Mouse (Mus musculus): ENCODE measurements around the gene Tex11. TPM values are rescaled to one million over a fixed set of nuclear protein-coding genes. Genes with fewer than 3 reads are reported as not detected.

The Tex11 gene
- total and polyA plus RNA-seq, 2 experiments from 2014 or later, result 0.11 to 0.24 TPM

DNA sequence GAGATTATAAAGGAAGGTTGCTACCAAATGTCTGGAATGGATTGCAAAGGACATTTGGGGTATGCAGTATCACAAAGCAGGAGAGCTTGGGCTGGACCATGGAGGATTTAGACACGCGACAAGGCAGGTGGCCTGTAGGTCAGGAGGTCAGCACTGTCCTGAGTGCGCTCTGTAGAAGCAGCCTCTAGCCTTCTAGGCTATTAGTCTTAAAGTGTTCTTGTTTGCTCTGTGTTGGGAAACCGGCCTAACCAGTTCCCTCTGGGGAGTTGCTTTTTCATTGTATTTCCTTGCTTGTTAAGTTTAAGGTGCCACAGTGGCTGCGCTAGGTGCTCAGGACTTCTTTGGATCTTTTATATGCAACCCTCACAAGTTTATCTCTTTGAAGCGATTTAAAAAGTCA is 257.4 kb downstream of the Tex11 start:
- no peak overlapping the region for H3K4me2 ChIP-seq (ENCODE audit: low read depth)
- no peak for TF ChIP-seq CTCF (IDR thresholded peaks at IDR 0.05; ENCODE audit: low read depth)
- no peaks in the 10 kb centered on the region for H3K9me3 ChIP-seq (ENCODE audit: low read length)
- DNase-seq, result no peak
- no peaks in the 10 kb centered on the region for H3K4me1 ChIP-seq (ENCODE audit: insufficient read depth)
- no peak overlapping the region for H3K4me3 ChIP-seq (ENCODE audit: low read depth, low read length)
- ATAC-seq, result no peak
- peaks cover 6% of the 10 kb centered on the region for H3K36me3 ChIP-seq (ENCODE audit: insufficient read depth)
- no peak overlapping the region for H3K9ac ChIP-seq
- H3K27ac ChIP-seq (ENCODE audit: low read depth, low read length), result no peak overlapping the region
- no peaks in the 10 kb centered on the region for H3K27me3 ChIP-seq (ENCODE audit: insufficient read depth, low read length)
- 84% methylated on average over 6 of the region's 6 CpGs for WGBS

GRCm38 (mm10) chrX:100800643-100801042 is 258.8 kb downstream of the Tex11 start:
- no peak for TF ChIP-seq CTCF (IDR thresholded peaks at IDR 0.05; ENCODE audit: low read depth)
- no peak overlapping the region for H3K9ac ChIP-seq
- 0 out of 2 replicates have a peak, but pooled peaks cover 5% of the 10 kb centered on the region for H3K36me3 ChIP-seq (ENCODE audit: insufficient read depth)
- WGBS, result 32% methylated on average over 2 of the region's 2 CpGs
- no peak overlapping the region for H3K4me3 ChIP-seq (ENCODE audit: low read depth, low read length)
- H3K9me3 ChIP-seq (ENCODE audit: low read length), result no peaks in the 10 kb centered on the region
- DNase-seq (no peak), ATAC-seq (peak; percentile 60)
- H3K4me1 ChIP-seq (ENCODE audit: insufficient read depth), result no peaks in the 10 kb centered on the region
- H3K4me2 ChIP-seq (ENCODE audit: low read depth), result no peak overlapping the region
- H3K27me3 ChIP-seq (ENCODE audit: insufficient read depth, low read length), result no peaks in the 10 kb centered on the region
- no peak overlapping the region for H3K27ac ChIP-seq (ENCODE audit: low read depth, low read length)

GRCm38 (mm10) chrX:100797851-100798527 is 261.5 kb downstream of the Tex11 start:
- DNase-seq (no peak), ATAC-seq (no peak)
- WGBS, result 77% methylated on average over 7 of the region's 7 CpGs
- H3K27ac ChIP-seq (ENCODE audit: low read depth, low read length), result no peak overlapping the region
- H3K9ac ChIP-seq, result no peak overlapping the region
- TF ChIP-seq CTCF (IDR thresholded peaks at IDR 0.05; ENCODE audit: low read depth), result no peak
- 0 out of 2 replicates have a peak, but pooled peaks cover 5% of the 10 kb centered on the region for H3K36me3 ChIP-seq (ENCODE audit: insufficient read depth)
- no peak overlapping the region for H3K4me2 ChIP-seq (ENCODE audit: low read depth)
- no peaks in the 10 kb centered on the region for H3K4me1 ChIP-seq (ENCODE audit: insufficient read depth)
- H3K9me3 ChIP-seq (ENCODE audit: low read length), result no peaks in the 10 kb centered on the region
- H3K27me3 ChIP-seq (ENCODE audit: insufficient read depth, low read length), result no peaks in the 10 kb centered on the region
- no peak overlapping the region for H3K4me3 ChIP-seq (ENCODE audit: low read depth, low read length)

DNA sequence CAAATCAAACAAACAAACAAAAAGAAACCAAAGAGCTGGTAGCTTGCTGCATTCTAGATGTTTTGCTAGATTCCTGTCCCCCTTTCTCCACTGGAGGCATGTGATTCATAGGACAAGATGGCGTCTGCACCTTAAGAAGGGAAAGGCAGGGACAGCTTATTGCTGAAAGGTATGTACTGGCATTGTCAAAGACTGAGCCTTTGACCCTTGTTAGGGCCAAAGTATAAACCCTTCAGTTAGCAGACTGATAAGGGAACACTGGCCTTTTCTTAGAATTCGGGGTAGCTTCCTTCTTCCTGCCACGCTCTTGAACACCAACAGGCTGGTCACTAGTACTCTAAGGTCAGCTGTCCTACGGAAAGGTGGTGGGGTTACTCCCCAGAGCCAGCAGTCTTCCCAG is 262.1 kb downstream of the Tex11 start:
- H3K4me3 ChIP-seq (ENCODE audit: low read depth, low read length), result no peak overlapping the region
- H3K4me2 ChIP-seq (ENCODE audit: low read depth), result no peak overlapping the region
- DNase-seq, result no peak
- H3K27ac ChIP-seq (ENCODE audit: low read depth, low read length), result no peak overlapping the region
- 0 out of 2 replicates have a peak, but pooled peaks cover 5% of the 10 kb centered on the region for H3K36me3 ChIP-seq (ENCODE audit: insufficient read depth)
- H3K9ac ChIP-seq, result no peak overlapping the region
- no peaks in the 10 kb centered on the region for H3K4me1 ChIP-seq (ENCODE audit: insufficient read depth)
- H3K9me3 ChIP-seq (ENCODE audit: low read length), result no peaks in the 10 kb centered on the region
- no peak for TF ChIP-seq CTCF (IDR thresholded peaks at IDR 0.05; ENCODE audit: low read depth)
- H3K27me3 ChIP-seq (ENCODE audit: insufficient read depth, low read length), result no peaks in the 10 kb centered on the region
- ATAC-seq, result no peak
- 88% methylated on average over 4 of the region's 4 CpGs for WGBS

DNA sequence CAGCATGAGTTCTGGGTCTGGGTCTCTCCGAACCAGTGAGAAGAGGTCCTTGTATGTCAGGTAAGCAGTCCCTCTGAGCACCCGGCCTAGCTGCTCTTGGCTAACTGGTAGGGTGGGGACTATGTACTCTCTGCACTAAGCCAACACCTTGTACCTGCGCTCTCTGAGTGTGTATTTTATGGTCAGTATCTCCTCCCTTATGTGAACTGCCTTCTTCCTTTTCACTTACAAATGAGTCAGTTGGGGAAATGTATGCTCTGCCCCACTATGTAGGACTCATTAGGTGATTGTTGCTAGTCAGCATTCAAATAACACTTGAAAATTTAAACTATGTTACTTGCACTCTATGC is 262.8 kb downstream of the Tex11 start:
- ATAC-seq, result no peak
- 0 out of 2 replicates have a peak, but pooled peaks cover 5% of the 10 kb centered on the region for H3K36me3 ChIP-seq (ENCODE audit: insufficient read depth)
- no peak for TF ChIP-seq CTCF (IDR thresholded peaks at IDR 0.05; ENCODE audit: low read depth)
- no peaks in the 10 kb centered on the region for H3K27me3 ChIP-seq (ENCODE audit: insufficient read depth, low read length)
- no peak overlapping the region for H3K27ac ChIP-seq (ENCODE audit: low read depth, low read length)
- H3K4me2 ChIP-seq (ENCODE audit: low read depth), result no peak overlapping the region
- no peaks in the 10 kb centered on the region for H3K4me1 ChIP-seq (ENCODE audit: insufficient read depth)
- no peak for DNase-seq
- H3K9ac ChIP-seq, result no peak overlapping the region
- H3K9me3 ChIP-seq (ENCODE audit: low read length), result no peaks in the 10 kb centered on the region
- no peak overlapping the region for H3K4me3 ChIP-seq (ENCODE audit: low read depth, low read length)
- 86% methylated on average over 3 of the region's 3 CpGs for WGBS

DNA sequence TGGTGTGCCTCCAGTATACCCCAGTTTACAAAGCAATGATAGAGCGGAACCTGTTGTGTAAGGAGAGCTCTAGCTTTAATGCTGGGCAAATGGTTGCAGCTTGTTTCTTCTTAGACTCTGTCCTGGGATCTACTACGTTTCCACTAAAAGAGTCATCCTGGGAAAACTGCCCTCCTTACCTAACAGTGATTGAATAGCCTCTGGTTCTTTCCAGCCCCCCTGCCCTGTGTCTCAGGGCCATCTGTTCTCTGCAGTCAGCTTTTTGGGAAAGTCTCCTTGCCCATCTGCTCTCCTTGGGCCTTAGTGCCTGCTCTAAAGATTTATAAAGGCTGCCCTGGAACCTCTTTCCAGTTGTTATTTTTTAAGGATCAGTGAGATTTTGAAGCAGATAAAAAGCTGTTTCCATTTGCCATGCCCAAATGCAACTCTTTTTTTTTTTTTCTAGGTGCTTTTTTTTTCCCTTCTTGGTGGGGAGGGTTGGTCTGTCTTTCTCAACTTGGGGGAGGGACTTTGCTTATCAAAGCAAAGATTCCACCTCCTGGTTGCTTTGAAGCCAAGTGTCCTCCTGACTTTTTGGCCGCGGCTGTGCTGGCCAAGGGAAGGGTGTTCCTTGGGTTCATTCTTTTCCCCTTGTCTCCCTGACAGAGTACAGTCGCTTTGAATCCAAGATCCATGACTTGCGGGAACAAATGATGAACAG is 263.3 kb downstream of the Tex11 start:
- no peak for TF ChIP-seq CTCF (IDR thresholded peaks at IDR 0.05; ENCODE audit: low read depth)
- Histone ChIP-seq H3K4me3 (ENCODE audit: low read depth, low read length) (no peak overlapping the region), H3K27me3 (ENCODE audit: insufficient read depth, low read length) (no peaks in the 10 kb centered on the region), H3K36me3 (ENCODE audit: insufficient read depth) (0 out of 2 replicates have a peak, but pooled peaks cover 5% of the 10 kb centered on the region), H3K27ac (ENCODE audit: low read depth, low read length) (no peak overlapping the region), H3K4me1 (ENCODE audit: insufficient read depth) (no peaks in the 10 kb centered on the region), H3K9me3 (ENCODE audit: low read length) (no peaks in the 10 kb centered on the region), H3K4me2 (ENCODE audit: low read depth) (no peak overlapping the region), H3K9ac (no peak overlapping the region)
- ATAC-seq (no peak), DNase-seq (no peak)
- WGBS, result 86% methylated on average over 6 of the region's 6 CpGs

GRCm38 (mm10) chrX:100789322-100789721 is 270.1 kb downstream of the Tex11 start:
- 80% methylated on average over 4 of the region's 4 CpGs for WGBS
- no peak overlapping the region for H3K9ac ChIP-seq
- no peak for ATAC-seq

More at GRCm38 (mm10) chrX:100789322-100789721, 270.1 kb downstream of the Tex11 start:
- H3K4me2 ChIP-seq (ENCODE audit: low read depth), result no peak overlapping the region
- no peak for TF ChIP-seq CTCF (IDR thresholded peaks at IDR 0.05; ENCODE audit: low read depth)
- H3K36me3 ChIP-seq (ENCODE audit: insufficient read depth), result no peaks in the 10 kb centered on the region
- no peaks in the 10 kb centered on the region for H3K9me3 ChIP-seq (ENCODE audit: low read length)
- H3K4me1 ChIP-seq (ENCODE audit: insufficient read depth), result no peaks in the 10 kb centered on the region
- no peak overlapping the region for H3K4me3 ChIP-seq (ENCODE audit: low read depth, low read length)
- no peak for DNase-seq
- no peaks in the 10 kb centered on the region for H3K27me3 ChIP-seq (ENCODE audit: insufficient read depth, low read length)
- H3K27ac ChIP-seq (ENCODE audit: low read depth, low read length), result no peak overlapping the region

Other genes starting within 250 kb of the Tex11 start
- gene Slc7a3, start 26.4 kb upstream of the Tex11 start, total RNA-seq (2014; rRNA removed), result 14.8 and 22.7 TPM in 2 replicates
- gene Slc7a3, start 26.4 kb upstream of the Tex11 start, polyA plus RNA-seq (2015; fragmentation: Nextera tagmentation; extraction: Ambion mirVana), result 10.9 and 18.3 TPM in 2 replicates
- gene Snx12, start 162.9 kb upstream of the Tex11 start, total RNA-seq (2014; rRNA removed), result 52.4 and 52.7 TPM in 2 replicates
- 41.4 and 42.8 TPM in 2 replicates for gene Snx12, start 162.9 kb upstream of the Tex11 start, polyA plus RNA-seq (2015; fragmentation: Nextera tagmentation; extraction: Ambion mirVana)
- 6.8 and 8.7 TPM in 2 replicates for gene Foxo4, start 194.9 kb upstream of the Tex11 start, total RNA-seq (2014; rRNA removed)
- 0.65 and 0.75 TPM in 2 replicates for gene Foxo4, start 194.9 kb upstream of the Tex11 start, polyA plus RNA-seq (2015; fragmentation: Nextera tagmentation; extraction: Ambion mirVana)
- 0.52 TPM in 1 of 2 replicates, not detected in the other for gene Gm614, start 204.3 kb upstream of the Tex11 start, total RNA-seq (2014; rRNA removed)
- not detected in 2 replicates for gene Gm614, start 204.3 kb upstream of the Tex11 start, polyA plus RNA-seq (2015; fragmentation: Nextera tagmentation; extraction: Ambion mirVana)
- 1.2 and 2.6 TPM in 2 replicates for gene Il2rg, start 208.6 kb upstream of the Tex11 start, total RNA-seq (2014; rRNA removed)
- gene Il2rg, start 208.6 kb upstream of the Tex11 start, polyA plus RNA-seq (2015; fragmentation: Nextera tagmentation; extraction: Ambion mirVana), result 4.2 and 4.5 TPM in 2 replicates
- gene Gm20489, start 209.4 kb upstream of the Tex11 start, total RNA-seq (2014; rRNA removed), result not detected in 2 replicates
- gene Gm20489, start 209.4 kb upstream of the Tex11 start, polyA plus RNA-seq (2015; fragmentation: Nextera tagmentation; extraction: Ambion mirVana), result not detected in 2 replicates
- 22.0 and 35.7 TPM in 2 replicates for gene Med12, start 214.4 kb upstream of the Tex11 start, total RNA-seq (2014; rRNA removed)
- gene Med12, start 214.4 kb upstream of the Tex11 start, polyA plus RNA-seq (2015; fragmentation: Nextera tagmentation; extraction: Ambion mirVana), result 7.3 and 14.4 TPM in 2 replicates
- 114 and 158 TPM in 2 replicates for gene Nlgn3, start 239.5 kb upstream of the Tex11 start, total RNA-seq (2014; rRNA removed)
- 65.5 and 81.1 TPM in 2 replicates for gene Nlgn3, start 239.5 kb upstream of the Tex11 start, polyA plus RNA-seq (2015; fragmentation: Nextera tagmentation; extraction: Ambion mirVana)